7 mouse cellular contexts compared by ENCODE assay signal in genomic region chr1:4572311-4572710, GRCm38 (mm10).
DNase-seq lines count a peak whose midpoint lies in the region; ATAC-seq and TF ChIP-seq lines count a peak whose summit lies in the region.

No protein-coding gene starts in this region.

- H3K27ac ChIP-seq in lung, embryonic 15.5 days = peak overlapping the region; percentile 85
- H3K27ac ChIP-seq in hindbrain, embryonic 11.5 days (ENCODE audit: low read depth, low read length) = peak overlapping the region; percentile 81; the same call in 1 of the 2 replicates
- H3K27ac ChIP-seq in liver, embryonic 13.5 days = no peak overlapping the region
- H3K27ac ChIP-seq in stomach, postnatal 0 days (replicated peaks) = no peak overlapping the region

- no peaks in the 10 kb centered on the region for H3K36me3 ChIP-seq in lung, embryonic 15.5 days
- H3K36me3 ChIP-seq in hindbrain, embryonic 11.5 days (ENCODE audit: control insufficient read depth, insufficient read depth, low read length) = no peaks in the 10 kb centered on the region
- no peaks in the 10 kb centered on the region for H3K36me3 ChIP-seq in liver, embryonic 13.5 days
- H3K36me3 ChIP-seq in stomach, postnatal 0 days (ENCODE audit: control insufficient read depth, insufficient read depth, low read length) = no peaks in the 10 kb centered on the region

- no peak for ATAC-seq in lung, embryonic 15.5 days (ENCODE audit: borderline replicate concordance, extremely low read depth, low FRiP score, low TSS enrichment)
- ATAC-seq in hindbrain, embryonic 11.5 days (ENCODE audit: low FRiP score) = no peak
- ATAC-seq in liver, embryonic 13.5 days (ENCODE audit: low read depth) = no peak
- ATAC-seq in stomach, postnatal 0 days (ENCODE audit: low FRiP score, low TSS enrichment) = no peak
- ATAC-seq in megakaryocyte progenitor cell, adult 5-6 weeks (replicated peaks; ENCODE audit: poor library complexity) = no peak

- no peak for TF ChIP-seq CTCF in stomach, postnatal 0 days (IDR thresholded peaks at IDR 0.05; ENCODE audit: low read depth)

- TF ChIP-seq EP300 in stomach, postnatal 0 days (optimal IDR thresholded peaks at IDR 0.05) = no peak

- H3K4me3 ChIP-seq in lung, embryonic 15.5 days = peak overlapping the region; percentile 55; the same call in 1 of the 2 replicates
- peak overlapping the region; percentile 41; the same call in 1 of the 2 replicates for H3K4me3 ChIP-seq in hindbrain, embryonic 11.5 days (ENCODE audit: low read depth, low read length)
- H3K4me3 ChIP-seq in liver, embryonic 13.5 days (replicated peaks) = 0 out of 2 replicates have a peak overlapping the region, but pooled peaks have one; percentile 54
- peak overlapping the region; percentile 56; the same call in 1 of the 2 replicates for H3K4me3 ChIP-seq in stomach, postnatal 0 days (ENCODE audit: low read depth, low read length)

- no peak for DNase-seq in lung, postnatal 25 days (ENCODE audit: low spot score)
- no peak for DNase-seq in hindbrain, embryonic 11.5 days (ENCODE audit: low spot score)
- DNase-seq in liver, embryonic 13.5 days = no peak
- DNase-seq in stomach, postnatal 0 days (ENCODE audit: low spot score) = no peak
- DNase-seq in cerebellum, adult 8-10 months = no peak

- 45% methylated on average over 3 of the region's 3 CpGs for WGBS in lung, embryonic 15.5 days
- 43% methylated on average over 3 of the region's 3 CpGs for WGBS in hindbrain, embryonic 11.5 days
- 47% methylated on average over 3 of the region's 3 CpGs for WGBS in liver, embryonic 13.5 days (ENCODE audit: insufficient replicate concordance)
- WGBS in stomach, postnatal 0 days = 58% methylated on average over 3 of the region's 3 CpGs

- 0 out of 2 replicates have a peak, but pooled peaks cover 4% of the 10 kb centered on the region for H3K4me1 ChIP-seq in lung, embryonic 15.5 days
- no peaks in the 10 kb centered on the region for H3K4me1 ChIP-seq in hindbrain, embryonic 11.5 days (replicated peaks; ENCODE audit: control insufficient read depth, insufficient read depth, low read length)
- no peaks in the 10 kb centered on the region; the same call in 1 of the 2 replicates for H3K4me1 ChIP-seq in liver, embryonic 13.5 days (replicated peaks)
- H3K4me1 ChIP-seq in stomach, postnatal 0 days (replicated peaks; ENCODE audit: control insufficient read depth, insufficient read depth) = no peaks in the 10 kb centered on the region

- no peaks in the 10 kb centered on the region for H3K27me3 ChIP-seq in lung, embryonic 15.5 days
- H3K27me3 ChIP-seq in hindbrain, embryonic 11.5 days (ENCODE audit: control insufficient read depth, insufficient read depth, low read length) = no peaks in the 10 kb centered on the region
- peaks cover 11% of the 10 kb centered on the region for H3K27me3 ChIP-seq in liver, embryonic 13.5 days
- no peaks in the 10 kb centered on the region for H3K27me3 ChIP-seq in stomach, postnatal 0 days (ENCODE audit: control insufficient read depth, insufficient read depth, low read length)

- peak overlapping the region; percentile 82 for H3K4me2 ChIP-seq in lung, embryonic 15.5 days
- peak overlapping the region; percentile 61 for H3K4me2 ChIP-seq in hindbrain, embryonic 11.5 days (replicated peaks; ENCODE audit: low read depth, low read length)
- H3K4me2 ChIP-seq in liver, embryonic 13.5 days = no peak overlapping the region
- H3K4me2 ChIP-seq in stomach, postnatal 0 days (replicated peaks; ENCODE audit: low read depth) = peak overlapping the region; percentile 87

- peak overlapping the region; percentile 60 for H3K9ac ChIP-seq in lung, embryonic 15.5 days
- H3K9ac ChIP-seq in hindbrain, embryonic 11.5 days (ENCODE audit: low read depth, low read length) = peak overlapping the region; percentile 79
- no peak overlapping the region for H3K9ac ChIP-seq in liver, embryonic 13.5 days
- H3K9ac ChIP-seq in stomach, postnatal 0 days (ENCODE audit: low read length) = no peak overlapping the region

- no peaks in the 10 kb centered on the region for H3K9me3 ChIP-seq in lung, embryonic 15.5 days
- H3K9me3 ChIP-seq in hindbrain, embryonic 11.5 days (ENCODE audit: control insufficient read depth, low read length) = no peaks in the 10 kb centered on the region
- no peaks in the 10 kb centered on the region for H3K9me3 ChIP-seq in liver, embryonic 13.5 days (replicated peaks)
- no peaks in the 10 kb centered on the region for H3K9me3 ChIP-seq in stomach, postnatal 0 days (ENCODE audit: control insufficient read depth, low read length)

Comparison
In these comparisons a context has a peak if more than half of its experiments do, and no peak if none do; other contexts are left out.
1. H3K27ac ChIP-seq: peak in lung, embryonic 15.5 days (single experiment) and hindbrain, embryonic 11.5 days (single experiment); none in liver, embryonic 13.5 days (single experiment) and stomach, postnatal 0 days (single experiment).
2. H3K9ac ChIP-seq: peak in lung, embryonic 15.5 days (single experiment) and hindbrain, embryonic 11.5 days (single experiment); none in liver, embryonic 13.5 days (single experiment) and stomach, postnatal 0 days (single experiment).
3. Peak in every context shown above with its lines, with median percentiles within 50 percentile points of each other: H3K4me3 ChIP-seq.